Mouse (Mus musculus): ENCODE results near the gene Plekha6.

DNA sequence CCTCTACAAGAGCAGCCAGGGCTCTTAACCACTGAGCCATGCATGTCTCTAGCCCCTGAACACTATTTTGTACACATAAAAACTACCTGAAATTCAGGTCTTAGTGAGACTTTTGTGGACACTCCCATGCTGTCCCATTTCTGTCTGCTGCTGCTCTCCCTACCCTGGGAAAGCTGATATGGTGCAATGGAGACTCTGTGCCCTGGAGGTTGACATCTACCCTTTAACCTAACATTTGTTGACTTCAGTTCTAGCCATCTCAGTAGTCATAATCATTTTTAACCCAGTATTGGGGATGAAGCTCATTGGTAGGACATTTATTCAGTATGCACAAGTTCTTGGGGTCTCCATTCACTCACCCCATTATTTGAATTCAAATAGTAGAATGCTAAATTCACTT, 60.7 kb downstream of the Plekha6 start:
- TF ChIP-seq HCFC1 (IDR thresholded peaks at IDR 0.05; ENCODE audit: borderline replicate concordance, insufficient read depth, low read length), result no peak
- TF ChIP-seq ZNF384 (IDR thresholded peaks at IDR 0.05; ENCODE audit: low read depth, low read length), result no peak
- no peak for TF ChIP-seq ZC3H11A (IDR thresholded peaks at IDR 0.05; ENCODE audit: borderline replicate concordance, low read depth, low read length)
- no peak for TF ChIP-seq CHD2 (IDR thresholded peaks at IDR 0.05; ENCODE audit: low read depth, low read length)
- TF ChIP-seq MAFK (IDR thresholded peaks at IDR 0.05; ENCODE audit: insufficient read depth, low read depth, low read length), result no peak

Measured in ES-E14 (cell line).